Mouse (Mus musculus): ENCODE data around the gene Tmem168.

Tmem168 gene

GRCm38 (mm10) chr6:13586154-13586553, 21.7 kb downstream of the Tmem168 start:
- DNase-seq (ENCODE audit: low read depth, low spot score): no peak

GRCm38 (mm10) chr6:13584788-13585187, 23.1 kb downstream of the Tmem168 start:
- no peak for DNase-seq (ENCODE audit: low read depth, low spot score)

GRCm38 (mm10) chr6:13582075-13582474, 25.8 kb downstream of the Tmem168 start:
- no peak for DNase-seq (ENCODE audit: low read depth, low spot score)

GRCm38 (mm10) chr6:13565734-13566133, 42.2 kb downstream of the Tmem168 start:
- DNase-seq (ENCODE audit: low read depth, low spot score): peak; percentile 67

GRCm38 (mm10) chr6:13555266-13555665, 52.6 kb downstream of the Tmem168 start:
- DNase-seq (ENCODE audit: low read depth, low spot score): peak; percentile 17

- no peak for DNase-seq (ENCODE audit: low read depth, low spot score)
Measured at GRCm38 (mm10) chr6:13541761-13542160, 66.1 kb downstream of the Tmem168 start.

GRCm38 (mm10) chr6:13537275-13537964, 70.5 kb downstream of the Tmem168 start:
- no peak for DNase-seq (ENCODE audit: low read depth, low spot score)

Data from 3T3-L1 (cell line).